Mouse (Mus musculus) stomach, postnatal 0 days (tissue): ENCODE measurements at regions not wholly inside any gene's neighbourhood (a gene's known extent, or its start where the extent isn't known, plus 50 kb on each side); places are given as distances from the start of the nearest gene placed in this dataset.

Experiments used
- CTCF ChIP-seq: IDR thresholded peaks from 2 replicates; pipeline ENCODE4 v1.5.1; 2016; ENCODE audit warnings: antibody characterized with exemption, low read depth, mild to moderate bottlenecking, moderate library complexity
- EP300 ChIP-seq: optimal IDR thresholded peaks from 2 replicates; pipeline ENCODE3; 2016; ENCODE audit warnings: antibody characterized with exemption

DNA sequence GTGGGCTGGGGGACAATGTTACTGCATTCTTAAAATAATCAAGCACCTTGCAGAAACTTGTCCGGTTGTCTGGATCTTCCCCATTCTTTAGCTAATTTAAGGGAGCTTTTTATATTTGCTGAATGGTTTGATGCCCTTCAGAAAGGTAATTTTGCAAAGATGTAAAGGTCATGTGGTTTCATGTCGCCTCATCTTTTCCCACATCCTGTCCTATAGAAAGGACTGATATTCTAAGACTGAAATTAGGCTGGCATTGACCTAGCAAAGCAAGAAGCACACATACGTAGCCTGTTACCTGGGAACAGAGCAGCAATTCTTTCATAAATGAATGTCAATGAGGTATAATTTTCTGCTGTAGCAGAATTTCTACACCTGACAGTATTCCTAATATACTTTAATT, 315.4 kb downstream of the Cog6 start:
- TF ChIP-seq EP300 (no peak), CTCF (no peak)
